Mouse (Mus musculus) left cerebral cortex, postnatal 10 days (tissue): ENCODE measurements at regions not wholly inside any gene's neighbourhood (a gene's known extent, or its start where the extent isn't known, plus 50 kb on each side); places are given as distances from the start of the nearest gene placed in this dataset.

Source experiments
- DNase-seq, 2 experiments: peaks; one replicate each; pipeline ENCODE4 v3.0.0; 2021 to 2022; ENCODE audit warnings: low spot score in 2 of 2, mixed read lengths in 1 of 2; ENCODE audit errors: extremely low spot score in 1 of 2
- intact Hi-C: fragments of 180-260 bp; cut with DNase I; formaldehyde crosslinking; loops from one replicate; pipeline ENCODE4 v1.15.1; 2025

GRCm38 (mm10) chr12:78000401-78000800, 193.6 kb upstream of the Gm6657 start:
- no peak for DNase-seq
- intact Hi-C loops: no loop called here

- DNase-seq: peak; percentile 48 to 86
- intact Hi-C loops: no loop called here
Observed at GRCm38 (mm10) chr12:78001846-78002245, 192.2 kb upstream of the Gm6657 start.

GRCm38 (mm10) chr12:78033766-78034165, 160.3 kb upstream of the Gm6657 start:
- intact Hi-C loops: no loop called here
- no peak for DNase-seq

GRCm38 (mm10) chr12:78046582-78046981, 147.5 kb upstream of the Gm6657 start:
- no peak for DNase-seq
- intact Hi-C loops: no loop called here

- DNase-seq: peak; percentile 31 to 41
- intact Hi-C loops: no loop called here
Observed at GRCm38 (mm10) chr12:78055956-78056355, 138.1 kb upstream of the Gm6657 start.

- no peak for DNase-seq
- intact Hi-C loops: no loop called here
Observed at GRCm38 (mm10) chr12:78057166-78057565, 136.9 kb upstream of the Gm6657 start.

- intact Hi-C loops: no loop called here
- no peak for DNase-seq
Observed at GRCm38 (mm10) chr12:78059965-78060364, 134.1 kb upstream of the Gm6657 start.

GRCm38 (mm10) chr12:78066024-78066423, 128.0 kb upstream of the Gm6657 start:
- intact Hi-C loops: no loop called here
- DNase-seq: no peak

GRCm38 (mm10) chr12:78072935-78073334, 121.1 kb upstream of the Gm6657 start:
- intact Hi-C loops: no loop called here
- no peak for DNase-seq

GRCm38 (mm10) chr12:78074290-78074802, 119.7 kb upstream of the Gm6657 start:
- intact Hi-C loops: no loop called here
- no peak for DNase-seq

- intact Hi-C loops: no loop called here
- DNase-seq: no peak
Observed at GRCm38 (mm10) chr12:78077285-78077684, 116.8 kb upstream of the Gm6657 start.

- intact Hi-C loops: no loop called here
- DNase-seq: no peak
Observed at GRCm38 (mm10) chr12:78082163-78082562, 111.9 kb upstream of the Gm6657 start.

GRCm38 (mm10) chr12:78086016-78086415, 108.0 kb upstream of the Gm6657 start:
- DNase-seq: no peak
- intact Hi-C loops: loop anchor here (5.0 kb wide), 2 partner anchors 844 to 1084 kb away; no protein-coding TSS in a partner anchor

GRCm38 (mm10) chr12:78087921-78088320, 106.1 kb upstream of the Gm6657 start:
- DNase-seq: no peak
- intact Hi-C loops: loop anchor here (5.0 kb wide), 2 partner anchors 846 to 1086 kb away; no protein-coding TSS in a partner anchor

GRCm38 (mm10) chr12:78094471-78094870, 99.6 kb upstream of the Gm6657 start:
- intact Hi-C loops: loop anchor here (10.0 kb wide), 1 partner anchor 130 kb away; the partner anchor contains the start of gene Gphn

GRCm38 (mm10) chr12:78095352-78095751, 98.7 kb upstream of the Gm6657 start:
- intact Hi-C loops: loop anchor here (10.0 kb wide), 1 partner anchor 129 kb away; the partner anchor contains the start of gene Gphn
- no peak for DNase-seq

More at GRCm38 (mm10) chr12:78094471-78094870, 99.6 kb upstream of the Gm6657 start:
- DNase-seq: no peak

GRCm38 (mm10) chr12:78095916-78096315, 98.1 kb upstream of the Gm6657 start:
- intact Hi-C loops: loop anchor here (10.0 kb wide), 1 partner anchor 129 kb away; the partner anchor contains the start of gene Gphn
- no peak for DNase-seq

- DNase-seq: no peak
- intact Hi-C loops: loop anchor here (10.0 kb wide), 1 partner anchor 128 kb away; the partner anchor contains the start of gene Gphn
Observed at GRCm38 (mm10) chr12:78097119-78097518, 96.9 kb upstream of the Gm6657 start.

GRCm38 (mm10) chr12:78097692-78098091, 96.3 kb upstream of the Gm6657 start:
- DNase-seq: no peak

GRCm38 (mm10) chr12:78098765-78099194, 95.3 kb upstream of the Gm6657 start:
- intact Hi-C loops: loop anchor here (10.0 kb wide), 1 partner anchor 126 kb away; the partner anchor contains the start of gene Gphn
- DNase-seq: peak; percentile 82 to 84

More at GRCm38 (mm10) chr12:78097692-78098091, 96.3 kb upstream of the Gm6657 start:
- intact Hi-C loops: loop anchor here (10.0 kb wide), 1 partner anchor 127 kb away; the partner anchor contains the start of gene Gphn
